Mouse (Mus musculus): ENCODE data around the gene Dclk1. TPM values are rescaled to one million over a fixed set of nuclear protein-coding genes. Genes with fewer than 3 reads are reported as not detected.
A peak's percentile ranks its signal among the peaks of the same experiment; 100 is the strongest.

Dclk1 gene
- polyA plus RNA-seq, 1 experiment from 2014 or later, result 18.7 TPM

DNA sequence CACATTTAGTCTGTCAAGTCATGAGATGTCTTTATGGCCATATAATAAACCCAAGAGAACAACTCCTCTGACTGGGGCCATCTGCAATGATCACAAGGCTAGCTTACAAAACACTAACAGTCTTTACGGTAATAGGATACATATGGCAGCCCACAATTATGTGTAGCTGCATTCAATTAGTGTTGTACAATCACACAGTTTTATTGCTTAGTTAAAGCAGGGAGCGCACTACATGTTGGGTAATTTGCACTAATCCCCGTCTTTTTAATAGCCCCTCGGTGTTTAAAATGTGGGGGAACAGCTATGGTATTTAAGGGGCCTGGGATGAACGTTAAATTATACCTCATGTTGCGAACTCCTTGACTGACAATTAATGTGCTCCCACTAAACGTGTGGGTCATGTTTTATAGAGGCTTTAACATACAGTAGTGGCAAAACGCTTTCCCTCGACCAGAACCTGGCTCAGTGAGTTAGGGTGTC lies 254.3 kb downstream of the Dclk1 start:
- H3K27ac ChIP-seq (ENCODE audit: low read length), result no peak overlapping the region
- 81% methylated on average over 9 of the region's 9 CpGs for WGBS
- no peak overlapping the region for H3K9ac ChIP-seq (replicated peaks; ENCODE audit: low read depth, low read length)
- ATAC-seq (ENCODE audit: insufficient number of reproducible peaks, insufficient read depth, low FRiP score, low read depth), result no peak
- no peaks in the 10 kb centered on the region for H3K9me3 ChIP-seq (ENCODE audit: control insufficient read depth, low read depth, low read length)
- H3K4me3 ChIP-seq (ENCODE audit: low read depth, low read length), result no peak overlapping the region
- H3K36me3 ChIP-seq (ENCODE audit: control insufficient read depth, insufficient read depth, low read length), result no peaks in the 10 kb centered on the region
- H3K4me2 ChIP-seq (replicated peaks; ENCODE audit: low read depth, low read length), result no peak overlapping the region
- no peaks in the 10 kb centered on the region for H3K27me3 ChIP-seq (ENCODE audit: control insufficient read depth, insufficient read depth, low read length)
- no peaks in the 10 kb centered on the region for H3K4me1 ChIP-seq (ENCODE audit: control insufficient read depth, insufficient read depth, low read length)

DNA sequence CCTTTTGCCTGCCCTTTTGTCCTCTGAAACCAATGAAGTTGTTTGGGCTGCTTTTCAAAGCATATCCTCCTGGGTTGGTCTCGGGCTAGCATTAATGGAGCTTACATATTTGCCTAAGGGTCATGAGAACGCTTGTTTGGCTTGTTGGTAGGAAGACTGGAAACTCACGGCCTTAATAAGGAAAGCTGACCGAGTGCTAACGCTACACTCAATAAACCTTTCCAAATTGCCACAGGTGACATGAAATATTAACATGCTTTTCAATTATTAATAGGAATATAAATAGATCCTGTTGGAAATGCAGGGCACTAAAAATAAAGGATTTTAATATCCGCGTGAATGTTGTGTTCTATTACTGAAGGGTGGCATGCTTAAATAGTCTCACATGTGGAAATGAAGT lies 257.1 kb downstream of the Dclk1 start:
- 85% methylated on average over 7 of the region's 7 CpGs for WGBS
- no peak for ATAC-seq (ENCODE audit: insufficient number of reproducible peaks, insufficient read depth, low FRiP score, low read depth)
- H3K4me3 ChIP-seq (ENCODE audit: low read depth, low read length), result no peak overlapping the region
- no peak overlapping the region for H3K9ac ChIP-seq (replicated peaks; ENCODE audit: low read depth, low read length)
- no peaks in the 10 kb centered on the region for H3K36me3 ChIP-seq (ENCODE audit: control insufficient read depth, insufficient read depth, low read length)
- H3K4me1 ChIP-seq (ENCODE audit: control insufficient read depth, insufficient read depth, low read length), result no peaks in the 10 kb centered on the region
- no peaks in the 10 kb centered on the region for H3K9me3 ChIP-seq (ENCODE audit: control insufficient read depth, low read depth, low read length)
- H3K4me2 ChIP-seq (replicated peaks; ENCODE audit: low read depth, low read length), result no peak overlapping the region
- no peaks in the 10 kb centered on the region for H3K27me3 ChIP-seq (ENCODE audit: control insufficient read depth, insufficient read depth, low read length)
- H3K27ac ChIP-seq (ENCODE audit: low read length), result no peak overlapping the region

DNA sequence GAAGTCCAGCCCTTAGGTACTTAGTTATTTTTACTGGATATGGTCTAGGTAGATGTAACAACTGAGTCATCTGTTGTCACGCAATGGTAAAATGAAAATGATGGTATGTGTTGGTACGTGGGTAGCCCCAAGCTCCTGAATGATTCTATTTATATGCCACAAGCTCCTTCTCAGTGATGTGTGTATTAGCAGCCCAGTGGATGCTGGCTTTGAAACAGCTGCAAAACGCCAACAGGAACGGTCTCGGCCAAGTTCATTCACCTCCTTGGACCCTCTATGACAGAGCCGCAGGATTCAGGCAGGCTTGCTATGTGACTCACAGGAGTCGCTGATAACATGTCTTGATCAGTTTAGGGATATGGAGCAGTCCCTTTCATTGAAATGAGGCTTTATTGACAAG lies 268.0 kb downstream of the Dclk1 start:
- Histone ChIP-seq H3K27ac (ENCODE audit: low read length) (no peak overlapping the region), H3K4me1 (ENCODE audit: control insufficient read depth, insufficient read depth, low read length) (no peaks in the 10 kb centered on the region), H3K9ac (replicated peaks; ENCODE audit: low read depth, low read length) (no peak overlapping the region), H3K27me3 (ENCODE audit: control insufficient read depth, insufficient read depth, low read length) (no peaks in the 10 kb centered on the region), H3K4me2 (replicated peaks; ENCODE audit: low read depth, low read length) (no peak overlapping the region), H3K4me3 (ENCODE audit: low read depth, low read length) (no peak overlapping the region), H3K36me3 (ENCODE audit: control insufficient read depth, insufficient read depth, low read length) (no peaks in the 10 kb centered on the region), H3K9me3 (ENCODE audit: control insufficient read depth, low read depth, low read length) (no peaks in the 10 kb centered on the region)
- 60% methylated on average over 7 of the region's 7 CpGs for WGBS
- no peak for ATAC-seq (ENCODE audit: insufficient number of reproducible peaks, insufficient read depth, low FRiP score, low read depth)

DNA sequence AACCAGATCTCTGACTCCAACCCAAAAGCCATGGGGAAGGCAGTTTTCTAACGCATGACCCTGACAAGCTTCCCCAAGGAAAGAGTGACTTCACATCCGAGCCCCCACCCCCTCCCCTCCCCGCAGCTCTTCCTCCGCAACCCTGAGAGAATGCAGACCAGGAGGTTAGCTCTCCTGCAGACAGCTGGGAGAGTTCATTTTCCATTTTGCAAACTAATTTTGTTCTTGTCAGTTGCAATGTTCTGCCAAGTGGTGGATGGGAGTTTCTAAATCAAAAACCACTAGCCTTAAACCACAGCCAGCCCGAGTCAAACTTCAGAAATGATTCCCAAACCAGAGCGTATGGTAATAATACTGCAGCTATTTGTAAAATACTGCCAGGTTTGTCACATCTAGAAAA lies 269.5 kb downstream of the Dclk1 start:
- no peaks in the 10 kb centered on the region for H3K36me3 ChIP-seq (ENCODE audit: control insufficient read depth, insufficient read depth, low read length)
- 34% methylated on average over 6 of the region's 6 CpGs for WGBS

DNA sequence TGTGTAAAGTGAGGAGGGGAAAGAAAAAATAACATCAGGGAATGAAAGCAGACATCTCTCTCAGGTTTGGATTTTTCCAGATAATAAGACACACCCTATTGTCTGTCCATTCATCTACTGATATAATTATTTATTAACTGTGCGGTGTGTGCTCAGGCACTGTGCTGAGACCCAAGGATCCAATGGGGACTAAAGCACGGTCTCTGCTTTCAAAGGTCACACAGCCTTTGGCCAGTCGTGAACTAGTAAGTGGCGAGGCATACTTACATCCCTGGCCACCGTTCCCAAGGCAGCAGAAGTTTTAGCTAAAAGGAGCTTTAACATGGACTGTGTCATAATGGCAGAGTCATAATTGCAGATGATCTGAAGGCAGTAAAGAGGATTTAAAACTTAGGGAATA lies 273.8 kb downstream of the Dclk1 start:
- Histone ChIP-seq H3K9me3 (ENCODE audit: control insufficient read depth, low read depth, low read length) (no peaks in the 10 kb centered on the region), H3K27me3 (ENCODE audit: control insufficient read depth, insufficient read depth, low read length) (no peaks in the 10 kb centered on the region), H3K4me3 (ENCODE audit: low read depth, low read length) (no peak overlapping the region), H3K36me3 (ENCODE audit: control insufficient read depth, insufficient read depth, low read length) (no peaks in the 10 kb centered on the region), H3K4me1 (ENCODE audit: control insufficient read depth, insufficient read depth, low read length) (peaks cover 4% of the 10 kb centered on the region; the same call in 1 of the 2 replicates), H3K4me2 (replicated peaks; ENCODE audit: low read depth, low read length) (no peak overlapping the region), H3K27ac (ENCODE audit: low read length) (no peak overlapping the region), H3K9ac (replicated peaks; ENCODE audit: low read depth, low read length) (no peak overlapping the region)
- 76% methylated on average over 5 of the region's 5 CpGs for WGBS
- no peak for ATAC-seq (ENCODE audit: insufficient number of reproducible peaks, insufficient read depth, low FRiP score, low read depth)

More for the DNA sequence above, 269.5 kb downstream of the Dclk1 start:
- no peaks in the 10 kb centered on the region for H3K9me3 ChIP-seq (ENCODE audit: control insufficient read depth, low read depth, low read length)
- H3K4me3 ChIP-seq (ENCODE audit: low read depth, low read length), result no peak overlapping the region
- H3K27me3 ChIP-seq (ENCODE audit: control insufficient read depth, insufficient read depth, low read length), result no peaks in the 10 kb centered on the region
- ATAC-seq (ENCODE audit: insufficient number of reproducible peaks, insufficient read depth, low FRiP score, low read depth), result peak; percentile 49; the same call in 1 of the 2 replicates
- no peak overlapping the region for H3K4me2 ChIP-seq (replicated peaks; ENCODE audit: low read depth, low read length)
- H3K9ac ChIP-seq (replicated peaks; ENCODE audit: low read depth, low read length), result no peak overlapping the region
- H3K27ac ChIP-seq (ENCODE audit: low read length), result 0 out of 2 replicates have a peak overlapping the region, but pooled peaks have one; percentile 12
- no peaks in the 10 kb centered on the region for H3K4me1 ChIP-seq (ENCODE audit: control insufficient read depth, insufficient read depth, low read length)

DNA sequence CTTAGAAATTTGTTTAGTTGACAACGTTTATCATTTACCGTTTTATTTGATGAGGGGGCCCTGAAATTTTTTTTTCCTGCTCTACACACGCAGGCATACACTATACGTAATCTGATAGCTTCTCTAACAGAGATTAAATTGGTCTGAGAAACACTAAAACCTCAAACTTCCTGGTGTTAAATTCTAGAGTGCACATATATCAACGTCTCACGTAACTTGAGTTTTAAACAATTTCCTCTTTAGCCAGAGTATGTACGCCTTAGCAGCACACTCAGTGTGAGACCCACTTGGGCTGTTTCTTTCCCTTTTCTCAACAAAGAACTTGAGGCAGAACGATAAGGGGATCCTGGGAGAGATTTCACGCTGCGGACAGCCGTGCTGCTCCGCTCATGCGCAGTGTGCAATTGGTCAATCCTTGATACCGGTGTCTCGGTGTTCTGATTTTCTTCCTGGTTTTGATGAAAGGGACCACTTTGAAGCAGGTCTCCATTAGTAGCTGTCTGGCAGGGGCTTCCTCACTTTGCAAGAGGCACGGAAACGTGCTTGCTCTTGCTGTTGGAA lies 275.4 kb downstream of the Dclk1 start:
- WGBS, result 39% methylated on average over 17 of the region's 17 CpGs
- Histone ChIP-seq H3K4me2 (replicated peaks; ENCODE audit: low read depth, low read length) (peak overlapping the region; percentile 46), H3K9ac (replicated peaks; ENCODE audit: low read depth, low read length) (0 out of 2 replicates have a peak overlapping the region, but pooled peaks have one; percentile 18), H3K27me3 (ENCODE audit: control insufficient read depth, insufficient read depth, low read length) (no peaks in the 10 kb centered on the region), H3K27ac (ENCODE audit: low read length) (peak overlapping the region; percentile 44), H3K4me3 (ENCODE audit: low read depth, low read length) (peak overlapping the region; percentile 19), H3K4me1 (ENCODE audit: control insufficient read depth, insufficient read depth, low read length) (peaks cover 4% of the 10 kb centered on the region; the same call in 1 of the 2 replicates), H3K9me3 (ENCODE audit: control insufficient read depth, low read depth, low read length) (no peaks in the 10 kb centered on the region), H3K36me3 (ENCODE audit: control insufficient read depth, insufficient read depth, low read length) (no peaks in the 10 kb centered on the region)
- ATAC-seq (ENCODE audit: insufficient number of reproducible peaks, insufficient read depth, low FRiP score, low read depth), result no peak

DNA sequence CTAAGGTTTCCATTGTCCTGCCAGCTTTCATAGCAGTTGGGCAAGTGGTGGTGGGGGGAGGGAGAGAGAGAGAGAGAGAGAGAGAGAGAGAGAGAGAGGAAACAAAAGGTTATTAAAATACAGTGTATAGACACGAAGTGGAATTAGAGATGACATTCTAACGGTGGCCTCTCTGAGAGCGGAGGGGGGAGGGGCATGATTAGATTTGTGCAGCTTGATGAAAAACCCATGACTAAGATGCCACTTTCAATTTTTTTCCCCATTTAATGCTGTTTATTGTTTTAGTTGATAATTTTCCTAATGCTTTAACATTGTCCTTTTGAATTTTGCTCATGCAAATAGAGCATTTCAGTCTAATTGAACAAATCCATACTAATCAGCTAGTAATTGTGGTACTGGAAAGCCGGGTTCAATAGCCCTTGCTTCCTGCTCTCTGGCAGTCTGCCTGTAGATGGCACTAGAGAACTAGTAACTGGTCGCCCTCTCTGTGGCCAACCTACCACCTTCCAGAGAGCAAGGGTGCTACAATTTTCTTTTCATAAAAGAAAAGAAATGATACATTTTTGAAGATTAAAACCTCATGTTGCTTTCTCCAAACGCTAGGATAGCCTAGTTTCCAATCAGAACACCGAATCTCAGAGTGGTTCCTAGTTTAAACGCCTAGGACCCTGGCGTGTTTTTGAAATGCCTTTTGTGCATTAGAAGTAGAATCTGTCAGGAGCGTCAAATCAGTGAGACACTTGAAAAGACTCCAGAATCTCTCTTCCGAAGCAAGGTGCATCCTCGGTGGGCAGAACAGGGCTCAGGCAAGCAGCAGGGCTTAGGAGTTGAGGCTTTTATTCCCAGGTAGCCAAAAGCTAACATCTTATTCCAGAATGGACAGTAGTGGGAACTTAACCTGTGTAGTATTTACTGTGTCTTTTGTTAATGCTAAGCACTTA lies 278.3 kb downstream of the Dclk1 start:
- 0 out of 2 replicates have a peak, but pooled peaks have one; percentile 47 for ATAC-seq (ENCODE audit: insufficient number of reproducible peaks, insufficient read depth, low FRiP score, low read depth)
- peaks cover 4% of the 10 kb centered on the region; the same call in 1 of the 2 replicates for H3K4me1 ChIP-seq (ENCODE audit: control insufficient read depth, insufficient read depth, low read length)
- H3K4me3 ChIP-seq (ENCODE audit: low read depth, low read length), result no peak overlapping the region
- H3K27ac ChIP-seq (ENCODE audit: low read length), result no peak overlapping the region
- H3K4me2 ChIP-seq (replicated peaks; ENCODE audit: low read depth, low read length), result no peak overlapping the region
- no peaks in the 10 kb centered on the region for H3K36me3 ChIP-seq (ENCODE audit: control insufficient read depth, insufficient read depth, low read length)
- no peaks in the 10 kb centered on the region for H3K27me3 ChIP-seq (ENCODE audit: control insufficient read depth, insufficient read depth, low read length)
- H3K9ac ChIP-seq (replicated peaks; ENCODE audit: low read depth, low read length), result no peak overlapping the region
- no peaks in the 10 kb centered on the region for H3K9me3 ChIP-seq (ENCODE audit: control insufficient read depth, low read depth, low read length)
- 31% methylated on average over 12 of the region's 12 CpGs for WGBS

DNA sequence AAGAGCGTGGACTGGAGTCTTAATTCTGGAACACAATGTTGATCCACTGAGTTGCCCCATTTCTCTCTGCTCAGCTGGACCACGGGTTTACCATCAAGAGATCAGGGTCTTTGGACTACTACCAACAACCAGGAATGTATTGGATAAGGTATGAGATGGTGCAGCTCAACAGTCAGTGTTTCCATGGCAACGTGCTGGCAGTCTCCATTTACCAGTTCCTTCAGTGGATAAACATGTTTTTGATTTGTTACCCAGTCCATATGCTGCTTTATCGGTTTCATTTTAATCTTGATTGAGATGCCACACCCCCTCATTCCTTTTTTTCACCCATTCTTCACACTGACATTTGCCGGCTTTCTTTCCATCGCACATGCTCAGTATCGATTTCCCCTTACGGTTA lies 279.6 kb downstream of the Dclk1 start:
- ATAC-seq (ENCODE audit: insufficient number of reproducible peaks, insufficient read depth, low FRiP score, low read depth), result no peak
- Histone ChIP-seq H3K27me3 (ENCODE audit: control insufficient read depth, insufficient read depth, low read length) (no peaks in the 10 kb centered on the region), H3K4me1 (ENCODE audit: control insufficient read depth, insufficient read depth, low read length) (peaks cover 4% of the 10 kb centered on the region; the same call in 1 of the 2 replicates), H3K9me3 (ENCODE audit: control insufficient read depth, low read depth, low read length) (no peaks in the 10 kb centered on the region), H3K4me3 (ENCODE audit: low read depth, low read length) (no peak overlapping the region), H3K27ac (ENCODE audit: low read length) (no peak overlapping the region), H3K9ac (replicated peaks; ENCODE audit: low read depth, low read length) (no peak overlapping the region), H3K36me3 (ENCODE audit: control insufficient read depth, insufficient read depth, low read length) (no peaks in the 10 kb centered on the region), H3K4me2 (replicated peaks; ENCODE audit: low read depth, low read length) (no peak overlapping the region)
- WGBS, result 75% methylated on average over 8 of the region's 8 CpGs
